Mouse (Mus musculus) heart, postnatal 0 days (tissue): Measurements from ENCODE around the gene Slc25a24.

ENCODE experiments used
- CTCF ChIP-seq: IDR thresholded peaks from 2 replicates; pipeline ENCODE4 v1.5.1; 2016; ENCODE audit warnings: antibody characterized with exemption, control low read depth, low read depth
- EP300 ChIP-seq: IDR thresholded peaks from 2 replicates; pipeline ENCODE4 v1.6.1; 2016; ENCODE audit warnings: antibody characterized with exemption, low read depth

DNA sequence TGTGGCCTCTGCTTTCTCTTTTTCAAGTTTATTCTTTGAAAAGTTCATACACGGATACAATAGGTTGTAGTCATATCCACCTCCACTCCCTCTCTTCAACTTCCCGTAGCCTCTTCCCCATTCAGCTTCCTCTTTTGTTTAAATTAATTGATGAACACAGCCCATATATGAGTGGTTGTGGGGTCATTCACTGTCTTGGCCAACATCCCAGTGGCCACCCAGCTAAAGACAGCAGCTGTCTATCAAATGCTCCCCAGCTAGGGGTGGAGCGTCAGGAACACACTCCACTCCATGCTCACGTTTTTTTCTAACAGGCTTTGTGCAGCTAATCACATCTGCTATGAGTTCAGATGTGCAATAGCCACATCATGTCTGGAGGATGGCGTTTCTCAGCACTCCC lies 6.8 kb downstream of the Slc25a24 start:
- TF ChIP-seq EP300: no peak
- no peak for TF ChIP-seq CTCF
